Mouse (Mus musculus) megakaryocyte progenitor cell, adult 5-6 weeks (primary cell): ENCODE data around the gene Sirt6. TPM values are rescaled to one million over a fixed set of nuclear protein-coding genes. Genes with fewer than 3 reads are reported as not detected.

Experiments
- ATAC-seq: replicated peaks from 2 replicates; pipeline ENCODE4 v1.8.0; 2016; ENCODE audit warnings: mild to moderate bottlenecking, moderate TSS enrichment, inconsistent platforms; ENCODE audit not compliant: poor library complexity
- total RNA-seq, 2 experiments: library from RNA; stranded (forward) in 1 of 2; stranded (reverse) in 1 of 2; fragments of 157-497, 149-512 nt in 1 of 2; fragments of 200-1000 nt in 1 of 2; gene quantifications; 2 replicates each; pipeline versions ENCODE4 v1.2.3 to v1.2.4; 2015 to 2017

Gene Sirt6
- total RNA-seq, 2 experiments from 2014 or later, result 5.3 to 8.3 TPM

DNA sequence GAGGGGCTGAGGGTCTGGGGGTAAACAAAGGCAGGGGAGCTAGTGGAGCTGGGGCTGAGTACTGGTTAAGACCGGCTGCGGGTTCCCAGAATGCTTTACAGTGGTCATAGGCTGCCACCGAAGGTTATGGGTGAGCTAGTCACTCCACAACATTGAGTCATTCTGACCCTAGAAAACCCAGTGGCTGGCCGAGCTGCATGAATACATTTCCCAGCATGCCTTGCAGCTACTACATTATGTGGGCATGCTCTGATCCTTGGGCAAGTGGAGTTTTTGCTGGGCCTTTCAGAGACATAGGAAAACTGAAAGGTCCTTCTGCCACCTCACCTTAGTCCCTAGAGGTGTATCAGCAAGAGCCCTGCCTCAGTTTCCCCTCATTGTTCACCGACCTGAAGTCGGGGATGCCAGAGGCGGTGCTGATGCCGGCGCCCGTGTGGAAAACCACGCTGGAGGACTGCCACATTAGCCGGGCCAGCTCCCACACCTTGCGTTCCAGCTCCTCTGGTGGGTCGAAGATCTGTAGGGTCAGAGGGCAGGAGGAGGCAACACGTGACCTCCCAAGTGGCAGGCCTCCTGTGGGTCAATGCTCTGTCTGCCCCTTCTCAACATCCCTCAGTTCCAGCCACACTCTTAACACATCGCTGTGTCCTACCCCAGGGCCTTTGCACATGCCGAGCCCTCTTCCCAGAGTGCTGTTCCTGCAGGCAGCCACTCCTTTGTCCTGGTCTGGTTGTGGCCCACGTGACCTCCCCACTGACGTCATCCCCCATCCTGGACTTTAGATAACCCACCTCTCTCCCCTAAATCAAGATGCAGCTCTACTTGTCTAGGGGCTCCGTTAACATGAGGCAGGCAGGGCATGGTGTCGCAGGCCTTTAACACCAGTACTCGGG, 1.2 kb downstream of the Sirt6 start:
- peak; percentile 12; the same call in 1 of the 2 replicates for ATAC-seq

DNA sequence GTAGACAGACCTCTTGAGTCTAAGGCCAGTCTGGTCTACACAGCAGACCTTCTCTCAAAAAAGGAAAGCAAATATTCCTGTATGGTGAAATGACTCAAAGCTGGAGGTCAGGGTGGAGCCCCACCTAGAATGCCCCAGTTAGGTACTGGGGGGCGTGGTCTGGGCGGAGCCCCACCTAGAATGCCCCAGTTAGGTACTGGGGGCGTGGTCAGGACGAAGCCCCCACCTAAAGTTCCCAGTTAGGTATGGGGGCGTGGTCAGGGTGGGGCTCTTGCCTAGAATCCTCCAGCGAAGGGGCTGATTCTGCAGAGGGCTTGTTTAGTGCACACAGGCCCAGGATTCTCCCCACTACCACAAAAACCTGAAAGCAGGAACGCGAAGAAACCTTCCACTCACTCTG, 4.2 kb downstream of the Sirt6 start:
- ATAC-seq, result no peak

DNA sequence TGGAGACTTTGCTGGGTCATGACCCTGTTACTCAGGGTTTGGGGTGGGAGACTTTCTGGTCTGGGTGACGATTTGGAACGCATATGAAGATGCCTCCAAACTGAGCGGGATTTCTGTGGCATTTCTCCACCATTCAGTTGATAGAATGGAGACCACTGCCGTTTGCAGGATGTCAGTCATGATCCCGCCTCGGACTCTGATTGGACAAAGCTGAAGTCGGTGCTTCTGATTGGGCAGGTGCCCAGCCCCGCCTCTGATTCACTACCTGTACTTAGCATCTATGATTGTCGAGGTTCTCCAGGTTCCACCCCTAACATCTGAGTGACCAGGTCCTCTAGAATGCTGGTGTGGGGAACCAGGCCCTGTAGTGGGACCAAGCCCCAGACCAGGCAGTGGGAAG, 6.8 kb downstream of the Sirt6 start:
- peak; percentile 23; the same call in 1 of the 2 replicates for ATAC-seq

DNA sequence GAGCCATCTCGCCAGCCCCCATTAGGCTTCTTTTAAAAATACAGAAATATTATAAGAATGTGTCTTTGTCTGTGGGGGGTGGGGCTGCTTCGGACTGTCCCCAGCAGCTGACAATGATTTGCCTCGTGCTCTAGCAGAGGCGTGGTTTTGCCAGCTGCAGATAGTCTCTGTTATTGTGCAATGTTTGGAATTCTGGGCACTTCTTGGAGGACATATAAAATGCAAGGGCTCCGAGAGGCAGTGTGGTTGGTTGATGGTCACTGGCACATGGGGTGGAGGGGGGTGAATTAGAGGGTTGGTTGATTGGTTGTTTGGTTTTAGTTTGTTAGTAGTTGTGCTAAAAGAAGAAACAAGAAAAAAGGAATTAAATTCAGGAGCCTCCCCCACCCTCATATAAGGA, 7.6 kb downstream of the Sirt6 start:
- ATAC-seq, result no peak

DNA sequence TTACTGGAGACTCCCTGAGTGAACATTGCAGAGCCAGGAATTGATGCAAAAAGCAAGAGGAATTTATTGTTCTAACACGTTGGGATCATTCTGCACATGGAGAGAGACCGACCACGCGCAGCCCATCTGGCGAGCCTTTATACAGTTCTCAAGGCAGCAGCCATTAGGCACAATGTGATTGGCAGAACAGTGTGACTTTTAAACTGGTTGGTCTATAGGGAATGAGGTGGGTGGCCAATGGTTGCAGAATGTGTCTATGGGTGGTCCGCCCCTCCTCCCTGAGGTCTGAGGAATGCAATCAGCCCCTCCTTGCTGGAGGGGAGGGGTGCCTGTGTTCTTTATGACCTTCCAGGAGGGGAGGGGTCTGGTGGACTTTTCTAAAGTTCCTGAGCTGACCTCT, 12.1 kb downstream of the Sirt6 start:
- no peak for ATAC-seq

DNA sequence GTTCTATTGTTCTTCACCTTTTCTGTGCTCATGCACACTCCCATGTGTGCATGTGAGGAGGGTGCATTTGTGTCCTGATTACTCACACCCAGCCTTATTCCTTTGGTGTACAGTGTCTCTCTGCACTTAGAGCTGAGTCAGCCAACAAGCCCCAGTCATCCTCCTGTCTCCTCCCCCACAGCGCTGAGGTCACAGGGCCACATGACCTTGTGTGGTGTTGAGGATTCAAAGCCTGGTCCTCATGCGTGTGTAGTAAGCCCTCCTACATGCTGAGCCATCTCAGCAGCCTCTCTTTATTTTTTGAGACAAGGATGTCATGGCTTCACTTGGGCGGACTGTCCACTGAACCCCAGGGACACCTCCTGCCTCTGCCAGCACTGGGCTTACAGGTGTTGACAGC, 14.8 kb downstream of the Sirt6 start:
- ATAC-seq, result 0 out of 2 replicates have a peak, but pooled peaks have one; percentile 29

DNA sequence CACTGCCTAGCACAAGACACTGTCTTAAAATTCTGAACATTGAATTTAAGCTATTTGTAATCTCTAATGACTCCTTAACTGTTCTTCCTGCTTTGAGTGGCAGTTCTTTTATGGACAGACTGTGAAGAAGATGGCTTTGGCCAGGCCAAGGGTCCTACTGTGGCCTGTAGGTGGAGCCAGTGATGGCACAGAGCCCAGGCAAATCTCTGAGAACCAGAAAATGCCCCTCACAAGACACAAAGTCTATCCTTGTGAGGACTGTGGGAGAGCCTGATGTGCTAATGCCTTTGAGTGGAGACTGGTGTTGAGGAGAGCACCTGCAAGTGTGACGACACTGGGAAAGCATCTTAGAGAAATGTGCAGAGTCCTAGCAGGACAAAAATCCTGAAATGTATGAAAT, 19.3 kb downstream of the Sirt6 start:
- ATAC-seq, result no peak

DNA sequence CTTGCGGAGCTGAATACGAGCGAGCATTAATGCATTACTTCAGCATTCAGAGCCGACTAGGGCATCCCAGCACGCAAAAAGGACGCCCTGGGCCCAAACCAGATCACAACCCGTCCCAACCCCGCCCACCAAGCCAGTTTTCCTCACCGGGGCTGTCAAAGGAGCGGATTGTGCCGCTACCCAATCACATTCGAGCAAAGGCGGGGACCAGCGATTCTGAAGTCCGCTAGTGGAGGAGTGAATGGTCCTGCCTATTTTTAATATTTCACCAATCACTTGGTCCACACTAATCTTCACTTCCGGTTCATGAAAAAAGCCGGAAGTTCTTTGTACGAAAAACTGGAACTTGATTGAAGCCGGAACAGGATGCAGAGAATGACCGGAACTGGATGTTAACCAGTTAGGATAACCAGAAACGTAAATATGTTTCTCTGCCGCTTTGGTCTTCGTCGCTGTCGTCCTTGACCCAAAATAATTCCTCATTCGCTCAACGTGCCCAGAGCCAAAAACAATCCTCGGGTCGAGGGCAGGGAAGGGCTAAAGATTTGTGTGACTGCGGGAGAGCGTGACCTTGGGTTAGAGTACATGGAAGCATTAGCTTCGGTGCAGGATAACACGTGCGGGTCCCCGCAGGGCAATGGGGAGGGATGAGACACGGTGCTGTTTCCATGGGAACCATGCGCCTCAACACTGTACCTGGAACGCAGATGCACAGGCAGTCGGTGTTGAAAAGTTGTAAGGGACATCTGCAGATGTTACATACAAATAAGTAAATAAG, 21.4 kb downstream of the Sirt6 start, which contains the start of gene BC025920:
Gene BC025920 (plus strand): TSS at position 297 of the 778 bp plus-strand sequence.
- ATAC-seq, result peak; percentile 75

DNA sequence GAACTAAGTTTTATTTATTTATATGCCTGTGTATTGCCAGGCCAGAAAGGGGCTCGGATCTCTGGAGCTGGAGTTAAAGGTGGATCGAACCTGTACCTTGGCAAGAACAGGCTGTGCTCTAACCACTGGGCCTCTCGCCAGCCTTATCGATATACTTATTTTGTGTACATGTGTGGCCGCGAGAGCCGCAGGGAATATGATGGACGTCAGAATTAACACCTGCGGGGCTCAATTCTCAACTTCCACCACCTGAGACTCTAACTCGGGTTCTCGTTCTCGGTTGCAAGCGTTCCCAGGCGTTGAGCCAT, 22.0 kb downstream of the Sirt6 start:
- ATAC-seq, result no peak

DNA sequence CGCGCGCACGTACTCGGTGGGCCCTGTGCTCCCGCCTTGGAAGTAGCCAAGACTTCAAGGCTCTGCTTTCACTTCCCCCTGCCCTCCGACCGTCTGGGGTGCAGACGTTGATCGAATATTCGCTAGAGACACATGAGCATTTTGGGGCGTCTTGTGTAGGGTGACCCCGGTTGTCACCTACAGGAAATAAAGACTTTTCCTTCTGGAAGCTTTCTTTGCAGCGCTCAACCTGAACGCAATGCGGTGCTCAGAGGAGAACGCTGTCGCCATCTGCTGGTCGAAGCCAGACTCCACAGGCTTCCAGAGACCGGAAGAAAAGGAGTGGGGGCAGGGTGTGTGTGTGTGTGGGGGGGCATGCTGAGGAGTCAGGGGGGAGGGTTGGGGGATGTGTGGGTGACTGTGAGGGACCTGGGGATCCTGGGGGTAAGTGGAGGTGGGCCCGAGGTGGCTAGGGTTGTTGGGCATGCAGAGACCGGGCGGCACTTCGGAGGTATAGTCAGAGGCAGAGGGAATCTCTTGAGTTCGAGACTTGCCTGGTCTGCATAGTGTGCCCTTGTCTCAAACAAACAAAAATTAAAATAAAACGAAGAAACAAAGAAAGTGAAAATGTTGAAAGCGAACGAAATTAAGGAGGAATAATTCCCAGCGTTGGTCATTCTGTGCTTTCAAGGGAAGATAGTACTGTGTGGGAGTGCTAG, 22.5 kb downstream of the Sirt6 start:
- ATAC-seq, result peak; percentile 48

DNA sequence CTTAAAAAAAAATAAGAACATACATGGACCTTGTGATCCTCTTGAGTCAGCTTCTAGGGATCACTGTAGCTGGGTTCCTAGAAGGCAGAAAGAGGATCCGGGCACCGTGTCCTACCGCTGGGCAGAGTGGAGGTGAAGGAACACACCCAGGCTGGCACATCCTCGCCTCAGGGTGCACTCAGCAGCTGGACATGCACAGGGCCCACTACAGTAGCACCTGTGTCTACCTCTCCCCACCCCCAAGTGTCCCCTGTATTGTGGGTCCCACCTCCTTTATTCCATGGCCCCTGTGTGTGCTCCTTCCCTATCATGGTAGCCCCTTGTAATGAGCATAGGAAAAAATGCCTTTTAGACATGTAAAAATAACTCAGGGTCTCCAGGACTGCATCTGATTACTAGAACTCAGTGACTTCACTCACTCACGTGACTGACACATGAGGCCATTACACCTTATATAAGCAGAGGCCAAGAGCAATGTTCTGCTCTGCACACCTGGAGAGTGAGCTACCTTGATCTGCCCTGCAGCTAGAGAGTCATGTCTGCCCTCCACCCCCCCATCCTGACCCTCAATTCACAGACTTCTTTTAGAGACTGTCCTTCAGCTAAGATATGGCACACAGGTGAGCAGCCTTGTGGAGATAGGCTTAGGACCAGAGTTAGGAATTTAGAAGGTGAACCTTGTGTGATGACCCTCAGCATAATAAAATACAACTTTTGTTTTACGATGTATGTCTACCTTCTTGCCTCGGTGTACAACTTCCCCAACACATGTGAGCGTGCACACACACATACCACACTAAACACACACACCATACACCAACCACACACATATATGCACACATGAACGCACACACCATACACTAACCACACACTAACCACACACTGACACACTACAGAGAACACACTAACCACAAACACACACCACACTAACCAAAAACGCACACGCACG, 23.3 kb downstream of the Sirt6 start:
- no peak for ATAC-seq

DNA sequence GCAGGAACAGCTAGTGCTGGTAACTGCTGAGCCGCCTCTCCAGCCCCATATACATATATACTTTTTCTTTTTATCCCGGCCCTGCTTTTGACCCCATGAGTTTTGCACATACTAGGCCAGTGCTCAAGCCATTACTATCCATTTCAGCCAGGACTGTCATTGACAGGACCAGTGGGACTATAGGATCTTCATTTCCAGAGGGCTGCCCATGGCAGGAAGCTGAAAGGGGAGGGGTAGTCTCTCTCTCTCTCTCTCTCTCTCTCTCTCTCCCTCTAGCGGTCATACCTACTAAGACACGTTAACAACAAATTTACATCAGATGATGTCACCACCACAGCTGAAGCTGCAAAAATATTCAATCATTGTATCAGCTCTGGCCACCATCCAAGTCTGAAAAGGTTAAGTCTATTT, 24.9 kb downstream of the Sirt6 start:
- peak; percentile 40 for ATAC-seq

DNA sequence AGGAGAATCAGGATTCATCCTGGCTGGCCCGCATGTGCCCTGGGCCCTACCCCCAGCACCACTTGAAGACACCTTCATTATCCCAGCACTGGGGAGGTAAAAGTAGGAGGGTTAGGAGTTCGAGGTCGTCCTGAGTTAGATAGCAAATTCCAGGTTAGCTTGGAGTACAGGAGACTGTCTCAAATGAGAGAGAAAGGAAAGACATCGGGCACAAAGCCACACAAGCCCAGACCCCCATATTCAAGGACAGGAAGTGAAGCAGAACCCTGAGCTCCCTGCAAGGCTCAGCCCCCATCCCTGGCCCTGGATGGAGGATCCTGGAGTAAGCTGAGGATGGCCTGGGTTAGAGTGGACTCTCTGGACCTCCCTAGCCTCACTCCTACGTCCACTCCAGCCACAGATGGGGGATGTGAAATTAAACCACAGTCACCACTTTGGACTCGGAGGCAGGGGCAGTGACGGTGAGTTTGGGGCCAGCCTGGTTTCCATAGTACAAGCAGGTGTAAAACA, 26.1 kb downstream of the Sirt6 start:
- no peak for ATAC-seq

DNA sequence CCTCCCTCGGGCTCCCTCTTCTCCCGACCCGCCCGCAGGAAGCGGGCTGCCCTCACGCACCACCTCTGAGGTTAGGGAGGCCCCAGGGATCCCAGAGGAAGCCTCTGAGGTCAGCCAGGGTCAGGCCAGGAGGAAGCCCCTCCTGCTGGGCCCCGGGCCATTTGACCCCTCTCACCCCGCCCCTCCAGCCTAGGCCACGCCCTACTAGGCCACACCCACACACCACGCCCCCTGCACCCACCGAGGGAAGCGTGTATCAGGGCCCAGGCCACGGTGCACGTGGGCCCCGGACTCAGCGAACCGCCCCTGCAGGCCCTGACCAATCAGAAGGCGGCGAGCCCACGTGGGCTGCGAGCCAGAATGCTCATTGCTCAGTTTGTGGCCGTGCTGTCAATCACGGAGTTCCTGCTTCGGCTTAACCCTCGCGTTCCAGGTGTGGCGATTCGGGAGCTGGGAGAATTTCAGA, 26.8 kb downstream of the Sirt6 start, which contains the start of gene Tle6:
Gene Tle6 (minus strand): TSS at position 336 of the 466 bp plus-strand sequence.
- ATAC-seq, result peak; percentile 70

DNA sequence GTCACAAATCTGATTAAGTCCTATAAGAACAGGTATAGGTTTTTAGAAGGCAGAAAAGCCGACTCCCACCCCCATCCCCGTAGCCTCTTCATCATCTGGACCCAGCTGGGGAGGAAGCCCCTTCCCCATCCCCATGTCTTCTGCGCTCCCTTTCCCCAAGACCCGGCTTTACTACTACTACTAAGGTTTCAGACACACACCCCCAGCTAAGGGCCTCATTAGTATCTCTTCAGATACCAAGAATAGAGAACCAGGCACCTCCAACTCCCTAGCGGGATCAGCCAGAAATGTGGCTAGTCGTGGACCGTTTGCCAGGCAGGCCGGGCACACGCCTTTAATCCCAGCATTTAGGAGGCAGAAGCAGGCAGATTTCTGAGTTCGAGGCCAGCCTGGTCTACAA, 27.5 kb downstream of the Sirt6 start:
- no peak for ATAC-seq

DNA sequence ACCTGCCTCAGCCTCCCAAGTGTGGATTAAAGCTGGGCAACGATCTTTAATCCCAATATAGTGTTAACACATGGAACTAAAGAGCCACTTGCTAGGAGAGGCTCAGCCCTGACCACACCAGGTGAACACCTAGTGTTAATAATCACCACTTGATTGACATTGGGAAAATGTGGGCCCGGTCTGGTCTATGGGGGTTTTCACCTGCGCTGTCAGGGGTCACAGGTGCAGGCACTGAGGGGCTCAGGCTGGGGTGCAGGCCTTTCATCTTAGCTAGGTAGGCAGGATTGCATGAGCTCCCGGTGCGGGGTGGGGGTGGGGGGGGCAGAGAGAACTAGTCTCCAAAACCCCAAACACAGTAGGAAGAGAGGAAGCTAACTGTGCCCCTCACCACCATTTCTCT, 28.0 kb downstream of the Sirt6 start:
- no peak for ATAC-seq

DNA sequence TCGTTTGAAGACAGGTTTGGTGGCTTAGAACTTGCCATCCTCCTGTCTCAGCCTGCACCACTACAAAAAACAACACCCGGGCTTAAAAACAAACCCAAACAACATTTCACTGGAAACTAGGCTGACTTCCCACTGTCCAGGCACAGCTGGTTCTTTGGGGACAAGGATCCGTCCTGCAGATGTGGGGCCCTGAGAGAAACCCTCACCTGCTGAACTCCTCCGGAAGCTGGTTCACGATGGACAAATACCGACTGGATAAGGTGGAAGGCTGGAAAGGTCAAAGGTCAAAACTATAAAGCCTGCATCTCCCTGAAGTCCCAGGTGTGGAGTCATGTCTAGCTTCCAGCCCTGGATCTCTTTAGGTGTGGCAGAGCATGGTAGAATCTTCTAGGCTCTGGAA, 28.7 kb downstream of the Sirt6 start:
- no peak for ATAC-seq

DNA sequence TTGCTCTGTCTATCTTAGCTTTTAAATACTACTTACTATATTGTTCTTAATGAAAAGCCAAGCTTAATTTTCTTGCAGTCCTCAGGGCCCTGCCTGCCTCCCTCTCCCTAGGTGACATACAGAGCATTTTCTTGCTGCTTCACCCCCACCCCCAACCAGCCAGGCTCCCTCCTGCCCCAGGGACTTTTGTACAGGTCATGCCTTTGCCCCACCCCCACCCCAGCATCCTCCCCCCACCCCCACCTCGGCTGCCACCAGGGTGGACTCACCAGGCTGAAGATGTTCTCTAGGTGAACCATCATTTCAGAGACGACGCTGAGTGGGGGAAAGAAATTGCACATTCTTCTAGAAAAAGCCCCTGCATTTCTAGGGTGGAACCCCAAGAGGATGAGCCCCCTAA, 29.3 kb downstream of the Sirt6 start:
- ATAC-seq, result no peak

DNA sequence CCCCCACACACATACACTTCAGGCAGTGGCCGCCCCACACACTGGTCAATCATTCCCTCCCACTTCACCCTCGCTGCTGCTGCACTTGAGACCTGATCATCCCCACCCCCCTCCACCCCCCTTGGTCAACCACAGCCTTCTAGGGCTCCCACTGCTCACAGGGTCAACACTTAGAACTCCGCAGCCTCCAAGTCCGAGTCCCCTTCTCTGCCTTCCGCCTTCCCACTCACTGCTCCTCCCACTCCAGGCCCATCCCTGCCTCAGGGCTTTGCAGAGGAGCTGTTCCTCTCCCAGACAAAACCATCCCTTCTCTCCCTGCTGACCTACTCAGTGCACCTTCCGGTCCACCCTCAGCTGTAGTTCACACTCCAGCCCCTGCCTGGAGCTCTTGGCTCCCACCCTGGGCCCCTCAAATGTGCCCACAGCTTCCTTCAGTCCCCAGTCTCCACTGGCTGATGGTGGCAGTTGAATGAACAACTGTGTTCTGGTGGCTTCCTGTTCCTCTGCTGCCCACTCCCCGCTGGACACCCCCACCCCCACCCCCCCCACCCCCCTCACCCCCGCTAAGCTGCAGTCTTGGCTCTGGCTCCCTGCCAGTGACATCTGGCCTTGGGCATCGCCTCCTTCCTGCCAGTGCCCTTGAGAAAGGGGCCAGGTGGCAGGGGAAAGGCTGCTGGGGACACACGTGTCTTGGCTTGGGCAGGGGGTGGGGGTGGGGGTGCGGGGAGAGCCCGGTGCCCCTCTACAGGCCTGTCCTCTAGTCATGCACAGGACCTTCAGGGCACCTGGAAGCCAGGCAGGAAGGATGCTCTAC, 30.3 kb downstream of the Sirt6 start:
- ATAC-seq, result peak; percentile 47
